Mouse (Mus musculus) lung, postnatal 36 days (tissue): ENCODE measurements around the gene Olfr177.

Experiments used
- DNase-seq: peaks from one replicate; pipeline ENCODE4 v3.0.0; 2022; ENCODE audit warnings: mixed read lengths

Olfr177 gene

GRCm38 (mm10) chr16:58874668-58875067 lies at the start of gene Olfr177:
TSS of gene Olfr177 (minus strand) at chr16:58874768.
- no peak for DNase-seq

GRCm38 (mm10) chr16:58891963-58892362 lies 17.4 kb upstream of the Olfr177 start, which contains the start of gene Olfr178:
TSS of gene Olfr178 (minus strand) at chr16:58892063.
- DNase-seq, result no peak

GRCm38 (mm10) chr16:58884416-58884815 lies 9.8 kb upstream of the Olfr177 start:
- DNase-seq, result no peak

GRCm38 (mm10) chr16:58861479-58861878 lies 13.1 kb downstream of the Olfr177 start:
- DNase-seq, result no peak

GRCm38 (mm10) chr16:58860032-58860737 lies 14.4 kb downstream of the Olfr177 start:
- DNase-seq, result no peak

GRCm38 (mm10) chr16:58826732-58827319 lies 47.7 kb downstream of the Olfr177 start, which contains the start of gene Olfr175-ps1:
TSS of gene Olfr175-ps1 (minus strand) at chr16:58826782.
- no peak for DNase-seq
